Mouse (Mus musculus) liver, embryonic 14.5 days (tissue): ENCODE measurements at regions not wholly inside any gene's neighbourhood (a gene's known extent, or its start where the extent isn't known, plus 50 kb on each side); places are given as distances from the start of the nearest gene placed in this dataset.
A peak's percentile ranks its signal among the peaks of the same experiment; 100 is the strongest.
"Not testable (repeated sequence)": the region's sequence is repeated elsewhere in the genome, so short reads cannot be mapped to it uniquely, and the experiment has no call there.

Experiments used
- ATAC-seq: fragments of 200-750 bp; cut with Nextera tagmentation; 2 replicates; pipeline ENCODE4 v1.8.0; 2017; ENCODE audit warnings: moderate number of reproducible peaks, mild to moderate bottlenecking, moderate library complexity; ENCODE audit not compliant: insufficient read depth
- DNase-seq, 3 experiments: peaks; one replicate each; pipeline ENCODE4 v3.0.0-alpha.2; 2012 to 2013; ENCODE audit warnings: low read depth in 3 of 3, low spot score in 3 of 3
- H3K27ac ChIP-seq: fragments of 300-500 bp; sonication (generic); 2 replicates; pipeline ENCODE4 v1.5.1; 2014; ENCODE audit warnings: moderate library complexity, mild to moderate bottlenecking, control low read depth, inconsistent platforms
- H3K27me3 ChIP-seq: fragments of 300-500 bp; sonication (generic); 2 replicates; pipeline ENCODE4 v1.6.1; 2014; ENCODE audit warnings: mild to moderate bottlenecking, low read length, moderate library complexity; ENCODE audit not compliant: control insufficient read depth, insufficient read depth
- H3K36me3 ChIP-seq: fragments of 300-500 bp; sonication (generic); replicated peaks from 2 replicates; pipeline ENCODE4 v1.6.1; 2014; ENCODE audit warnings: low read depth; ENCODE audit not compliant: control insufficient read depth, insufficient read depth
- H3K4me1 ChIP-seq, 2 experiments: fragments of 200-500 bp in 1 of 2; fragments of 300-500 bp in 1 of 2; sonication (generic) in 1 of 2; replicated peaks; 2 replicates each; pipeline ENCODE4 v1.6.1; 2012 to 2014; ENCODE audit warnings: antibody characterized with exemption in 1 of 2, inconsistent platforms in 1 of 2, low read length in 1 of 2; ENCODE audit not compliant: control insufficient read depth in 2 of 2, insufficient read depth in 2 of 2
- H3K4me2 ChIP-seq: fragments of 300-500 bp; sonication (generic); 2 replicates; pipeline ENCODE4 v1.6.1; 2014; ENCODE audit warnings: low read depth, mild to moderate bottlenecking, control low read depth, moderate library complexity
- H3K4me3 ChIP-seq, 2 experiments: fragments of 200-500 bp in 1 of 2; fragments of 300-500 bp in 1 of 2; sonication (generic) in 1 of 2; 2 replicates each; pipeline ENCODE4 v1.5.1; 2012 to 2014; ENCODE audit warnings: low read depth in 2 of 2, low read length in 2 of 2, mild to moderate bottlenecking in 2 of 2, control low read depth in 1 of 2, inconsistent platforms in 1 of 2, moderate library complexity in 1 of 2; ENCODE audit not compliant: insufficient read depth in 1 of 2
- H3K9ac ChIP-seq: fragments of 300-500 bp; sonication (generic); replicated peaks from 2 replicates; pipeline ENCODE4 v1.6.1; 2014; ENCODE audit warnings: mild to moderate bottlenecking, control low read depth, moderate library complexity
- H3K9me3 ChIP-seq: fragments of 300-500 bp; sonication (generic); 2 replicates; pipeline ENCODE4 v1.6.1; 2016; ENCODE audit warnings: low read length, mixed read lengths; ENCODE audit not compliant: control insufficient read depth
- CTCF ChIP-seq: IDR thresholded peaks from 2 replicates; pipeline ENCODE4 v1.5.1; 2016; ENCODE audit warnings: antibody characterized with exemption, low read depth, control low read depth
- EP300 ChIP-seq: IDR thresholded peaks from 2 replicates; pipeline ENCODE4 v1.6.1; 2016; ENCODE audit warnings: antibody characterized with exemption, low read depth
- WGBS: fragments of 180-500 bp; shearing (Covaris S2); extraction: QIAGEN DNeasy Blood & Tissue Kit; methylation state at CpG from one replicate; pipeline ENCODE4 v1.1.7; 2014; ENCODE audit not compliant: insufficient replicate concordance; 5-methylcytosine and 5-hydroxymethylcytosine counted together

DNA sequence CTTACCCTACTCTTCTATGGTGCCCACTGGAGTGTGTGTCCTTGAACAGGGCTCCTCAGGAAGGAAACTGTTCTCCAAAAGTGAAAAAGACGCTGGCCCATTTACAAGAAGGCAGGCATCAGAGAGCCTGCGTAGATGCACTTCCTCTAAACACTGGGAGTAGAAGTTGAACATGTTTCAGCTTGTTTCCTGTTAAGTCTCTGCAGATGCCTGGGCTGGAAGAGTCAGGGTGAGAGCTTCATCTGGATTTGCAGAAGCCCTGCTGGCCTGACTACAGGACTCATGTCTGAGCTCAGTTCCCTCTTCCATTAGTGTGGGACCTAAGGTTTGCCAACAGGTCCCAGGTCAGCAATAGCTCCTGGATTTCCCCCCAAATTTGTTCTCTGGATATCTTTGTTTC lies 54.7 kb upstream of the Nlrp1b start:
- 11% methylated on average over 2 of the region's 2 CpGs for WGBS

DNA sequence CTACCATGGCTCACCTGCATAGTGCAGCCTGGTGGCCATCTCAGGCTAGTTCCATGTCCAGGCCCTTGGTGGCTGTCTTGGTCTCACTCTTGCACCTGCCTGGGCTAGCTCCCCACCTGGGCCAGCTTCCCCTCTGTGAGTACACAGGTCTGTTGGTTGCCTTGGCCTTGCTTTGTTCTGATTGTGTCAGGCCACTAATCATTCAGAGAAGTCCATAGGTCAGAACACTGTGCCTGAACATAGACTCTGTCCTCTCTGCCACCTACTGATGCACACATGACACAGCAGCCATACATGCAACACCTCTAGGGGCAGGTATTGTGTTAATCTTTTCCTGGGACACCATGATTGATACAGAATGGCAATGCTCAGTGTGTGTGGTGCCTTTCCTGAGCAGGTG lies 57.7 kb upstream of the Nlrp1b start:
- not testable (repeated sequence) for H3K27ac ChIP-seq

More for the DNA sequence above, 54.7 kb upstream of the Nlrp1b start:
- no peak overlapping the region for H3K4me3 ChIP-seq
- no peak overlapping the region for H3K27ac ChIP-seq
- H3K9ac ChIP-seq: no peak overlapping the region
- ATAC-seq (no peak), DNase-seq (no peak)
- no peaks in the 10 kb centered on the region for H3K27me3 ChIP-seq
- no peaks in the 10 kb centered on the region for H3K4me1 ChIP-seq
- no peak for TF ChIP-seq EP300
- TF ChIP-seq CTCF: no peak
- H3K4me2 ChIP-seq: no peak overlapping the region
- no peaks in the 10 kb centered on the region for H3K36me3 ChIP-seq
- no peaks in the 10 kb centered on the region for H3K9me3 ChIP-seq

GRCm38 (mm10) chr11:71289490-71289889 lies 59.0 kb upstream of the Nlrp1b start:
- TF ChIP-seq CTCF (no peak), EP300 (no peak)

More for the DNA sequence above, 57.7 kb upstream of the Nlrp1b start:
- not testable (repeated sequence) for H3K36me3 ChIP-seq, H3K4me3 ChIP-seq, H3K4me1 ChIP-seq, H3K27me3 ChIP-seq, H3K4me2 ChIP-seq, H3K9ac ChIP-seq, H3K9me3 ChIP-seq, ATAC-seq, DNase-seq

DNA sequence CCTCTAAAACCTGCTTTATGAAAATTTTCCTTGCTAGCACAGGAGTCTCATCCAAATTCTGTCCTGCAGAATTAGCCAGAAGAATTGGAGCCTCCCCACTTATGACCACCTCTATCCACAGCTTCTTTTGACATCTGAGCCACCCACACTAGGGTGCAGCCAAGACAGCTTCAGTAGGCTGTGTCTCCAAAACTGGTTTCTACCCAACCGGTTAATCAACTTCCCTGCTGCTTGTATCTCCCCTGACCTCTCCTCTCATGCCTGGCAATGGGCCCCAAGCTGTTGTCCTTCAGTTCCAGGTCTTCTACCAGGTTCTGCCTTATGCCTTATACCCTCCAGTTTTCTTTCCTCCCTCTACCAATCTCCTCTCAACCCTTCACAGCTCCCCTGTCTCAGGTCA lies 68.9 kb upstream of the Nlrp1b start:
- Histone ChIP-seq H3K36me3 (no peaks in the 10 kb centered on the region), H3K4me3 (no peak overlapping the region), H3K4me2 (no peak overlapping the region), H3K9me3 (no peaks in the 10 kb centered on the region), H3K9ac (no peak overlapping the region), H3K27me3 (no peaks in the 10 kb centered on the region), H3K4me1 (no peaks in the 10 kb centered on the region), H3K27ac (no peak overlapping the region)
- DNase-seq (no peak), ATAC-seq (no peak)
- TF ChIP-seq CTCF (no peak), EP300 (no peak)
- 68% methylated on average over 1 of the region's 1 CpGs for WGBS

More at GRCm38 (mm10) chr11:71289490-71289889, 59.0 kb upstream of the Nlrp1b start:
- WGBS: 73% methylated on average over 1 of the region's 1 CpGs
- no peak overlapping the region for H3K27ac ChIP-seq
- no peak overlapping the region for H3K4me2 ChIP-seq
- H3K36me3 ChIP-seq: no peaks in the 10 kb centered on the region
- ATAC-seq (no peak), DNase-seq (no peak)
- no peak overlapping the region for H3K4me3 ChIP-seq
- no peaks in the 10 kb centered on the region for H3K4me1 ChIP-seq
- no peaks in the 10 kb centered on the region for H3K9me3 ChIP-seq
- H3K27me3 ChIP-seq: no peaks in the 10 kb centered on the region
- no peak overlapping the region for H3K9ac ChIP-seq

GRCm38 (mm10) chr11:71323439-71323838 lies 92.9 kb upstream of the Nlrp1b start:
- no peak for ATAC-seq
- Histone ChIP-seq H3K27ac (no peak overlapping the region), H3K36me3 (no peaks in the 10 kb centered on the region), H3K4me2 (no peak overlapping the region), H3K27me3 (no peaks in the 10 kb centered on the region), H3K4me3 (no peak overlapping the region), H3K9ac (no peak overlapping the region), H3K4me1 (no peaks in the 10 kb centered on the region), H3K9me3 (no peaks in the 10 kb centered on the region)
- no peak for DNase-seq
- 10% methylated on average over 1 of the region's 1 CpGs for WGBS
- TF ChIP-seq EP300 (no peak), CTCF (no peak; the same call in 1 of the 2 replicates)

DNA sequence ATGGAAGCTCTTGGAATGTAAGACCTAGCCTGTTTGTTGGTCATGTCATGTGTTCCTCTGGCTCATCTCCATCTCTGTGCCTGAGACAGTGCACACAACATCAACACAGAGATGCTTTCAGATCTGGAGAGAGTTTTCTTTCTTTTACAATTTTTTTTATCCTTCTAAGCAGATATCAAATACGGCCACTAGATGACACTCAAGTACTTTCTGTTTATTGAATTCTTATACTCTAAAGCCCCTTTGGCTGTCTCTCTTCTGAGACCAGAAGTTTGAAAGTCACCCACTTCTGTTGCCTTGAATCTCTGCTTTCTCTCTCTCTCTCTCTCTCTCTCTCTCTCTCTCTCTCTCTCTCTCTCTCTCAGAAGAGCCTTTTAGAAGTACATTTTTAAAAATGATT lies 106.9 kb upstream of the Nlrp1b start:
- no peak overlapping the region for H3K4me2 ChIP-seq
- DNase-seq: no peak
- no peak overlapping the region for H3K4me3 ChIP-seq
- H3K9me3 ChIP-seq: no peaks in the 10 kb centered on the region
- WGBS: 8% methylated on average over 1 of the region's 1 CpGs
- no peaks in the 10 kb centered on the region for H3K27me3 ChIP-seq
- ATAC-seq: no peak
- H3K4me1 ChIP-seq: no peaks in the 10 kb centered on the region
- no peak for TF ChIP-seq EP300
- peak; percentile 11; the same call in 1 of the 2 replicates for TF ChIP-seq CTCF
- no peaks in the 10 kb centered on the region for H3K36me3 ChIP-seq
- no peak overlapping the region for H3K9ac ChIP-seq
- no peak overlapping the region for H3K27ac ChIP-seq
